Mouse (Mus musculus) megakaryocyte, adult 5-6 weeks (primary cell): Measurements from ENCODE around the gene Mfsd2b. TPM values are rescaled to one million over a fixed set of nuclear protein-coding genes. Genes with fewer than 3 reads are reported as not detected.
"Not testable (repeated sequence)": the region's sequence is repeated elsewhere in the genome, so short reads cannot be mapped to it uniquely, and the experiment has no call there.

ENCODE experiments used
- ATAC-seq: 2 replicates; pipeline ENCODE4 v1.8.0; 2016; ENCODE audit warnings: mild to moderate bottlenecking, inconsistent platforms; ENCODE audit not compliant: poor library complexity, severe bottlenecking
- total RNA-seq, 2 experiments: library from RNA; stranded (forward) in 1 of 2; stranded (reverse) in 1 of 2; fragments of 153-499, 151-499 nt in 1 of 2; fragments of 221-1000, 200-1000 nt in 1 of 2; gene quantifications; 2 replicates each; pipeline versions ENCODE4 v1.2.3 to v1.2.4; 2015 to 2017

Mfsd2b gene
- total RNA-seq (2015) (0.40 and 3.2 TPM in 2 replicates), total RNA-seq (2017) (0.81 and 1.2 TPM in 2 replicates)

- ATAC-seq = peak; percentile 88
Measured at GRCm38 (mm10) chr12:4874161-4874927, at the start of gene Mfsd2b. Gene Mfsd2b, minus strand, starts transcription at chr12:4874359.

- peak; percentile 65 for ATAC-seq
Measured at GRCm38 (mm10) chr12:4917805-4918591, 43.8 kb upstream of the Mfsd2b start.

GRCm38 (mm10) chr12:4916994-4917804 is 43.0 kb upstream of the Mfsd2b start, which contains the start of gene Atad2b:
Gene Atad2b, plus strand, starts transcription at chr12:4917353.
- peak; percentile 88 for ATAC-seq

GRCm38 (mm10) chr12:4914944-4915343 is 40.8 kb upstream of the Mfsd2b start:
- no peak for ATAC-seq

- no peak for ATAC-seq
Measured at GRCm38 (mm10) chr12:4914441-4914840, 40.3 kb upstream of the Mfsd2b start.

- ATAC-seq = no peak
Measured at GRCm38 (mm10) chr12:4911716-4912115, 37.6 kb upstream of the Mfsd2b start.

GRCm38 (mm10) chr12:4910496-4910895 is 36.3 kb upstream of the Mfsd2b start:
- not testable (repeated sequence) for ATAC-seq

GRCm38 (mm10) chr12:4908391-4908790 is 34.2 kb upstream of the Mfsd2b start:
- ATAC-seq = no peak

GRCm38 (mm10) chr12:4906951-4907906 is 33.1 kb upstream of the Mfsd2b start, which contains the start of gene Ubxn2a:
Gene Ubxn2a, minus strand, starts transcription at chr12:4907705.
- peak; percentile 96 for ATAC-seq

GRCm38 (mm10) chr12:4906476-4906875 is 32.3 kb upstream of the Mfsd2b start:
- ATAC-seq = no peak

GRCm38 (mm10) chr12:4905946-4906345 is 31.8 kb upstream of the Mfsd2b start:
- ATAC-seq = no peak

GRCm38 (mm10) chr12:4898024-4898423 is 23.9 kb upstream of the Mfsd2b start:
- no peak for ATAC-seq

GRCm38 (mm10) chr12:4889891-4890290 is 15.7 kb upstream of the Mfsd2b start:
- ATAC-seq = no peak

- no peak for ATAC-seq
Measured at GRCm38 (mm10) chr12:4889251-4889650, 15.1 kb upstream of the Mfsd2b start.

GRCm38 (mm10) chr12:4888739-4889138 is 14.6 kb upstream of the Mfsd2b start:
- ATAC-seq = no peak

- ATAC-seq = not testable (repeated sequence)
Measured at GRCm38 (mm10) chr12:4886581-4886980, 12.4 kb upstream of the Mfsd2b start.

GRCm38 (mm10) chr12:4885062-4885461 is 10.9 kb upstream of the Mfsd2b start:
- no peak for ATAC-seq

GRCm38 (mm10) chr12:4882086-4882485 is 7.9 kb upstream of the Mfsd2b start:
- ATAC-seq = no peak

GRCm38 (mm10) chr12:4879048-4879447 is 4.9 kb upstream of the Mfsd2b start:
- no peak for ATAC-seq

GRCm38 (mm10) chr12:4878296-4878783 is 4.2 kb upstream of the Mfsd2b start:
- ATAC-seq = no peak
